Mouse (Mus musculus) thymus, postnatal 10 days (tissue): ENCODE results near the gene Wfdc6a.

ENCODE experiments used
- DNase-seq, 2 experiments: peaks; one replicate each; pipeline ENCODE4 v3.0.0; 2021; ENCODE audit warnings: low spot score in 2 of 2

The Wfdc6a gene

GRCm38 (mm10) chr2:164550895-164551269, 34.4 kb downstream of the Wfdc6a start:
- DNase-seq: no peak

GRCm38 (mm10) chr2:164549963-164550894, 35.0 kb downstream of the Wfdc6a start:
- DNase-seq: no peak

GRCm38 (mm10) chr2:164549338-164549737, 35.9 kb downstream of the Wfdc6a start:
- no peak for DNase-seq

GRCm38 (mm10) chr2:164544454-164545097, 40.7 kb downstream of the Wfdc6a start:
- DNase-seq: no peak

GRCm38 (mm10) chr2:164543745-164544144, 41.5 kb downstream of the Wfdc6a start:
- DNase-seq: no peak

GRCm38 (mm10) chr2:164542598-164542997, 42.6 kb downstream of the Wfdc6a start:
- DNase-seq: no peak

GRCm38 (mm10) chr2:164542132-164542531, 43.1 kb downstream of the Wfdc6a start:
- no peak for DNase-seq

- DNase-seq: no peak
These were observed 44.4 kb downstream of the Wfdc6a start for GRCm38 (mm10) chr2:164540652-164541427.

GRCm38 (mm10) chr2:164537003-164537402, 48.2 kb downstream of the Wfdc6a start:
- DNase-seq: no peak

GRCm38 (mm10) chr2:164534315-164534714, 50.9 kb downstream of the Wfdc6a start:
- peak in 1 of 2 experiments; percentile 14 for DNase-seq

- DNase-seq: peak; percentile 36 to 72
These were observed 54.1 kb downstream of the Wfdc6a start for GRCm38 (mm10) chr2:164531169-164531568.
